Mouse (Mus musculus): ENCODE results near the gene Klk1b5.

DNA sequence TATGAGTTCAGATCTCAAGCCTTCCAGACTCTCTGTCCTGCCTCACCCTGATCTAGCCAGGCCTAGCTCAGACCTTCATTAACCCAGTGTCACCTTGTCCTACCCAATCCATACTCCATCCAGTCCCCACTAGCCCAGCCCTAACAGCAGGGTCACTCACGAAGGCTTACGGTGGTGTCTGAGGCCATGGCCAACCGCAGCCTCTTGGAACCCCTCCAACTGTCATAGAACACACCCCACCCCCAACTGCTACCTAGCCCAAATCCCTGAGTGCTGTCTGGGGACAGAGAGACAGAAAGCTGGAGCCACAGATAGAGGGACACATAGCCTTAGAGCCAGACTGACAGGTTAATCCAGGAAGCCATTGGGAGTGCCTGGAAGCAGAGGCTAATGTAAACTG, 20.2 kb downstream of the Klk1b5 start, which contains the start of gene Gm36864:
- TF ChIP-seq CTCF (conservative IDR thresholded peaks at IDR 0.05; ENCODE audit: insufficient read depth, insufficient read length, low read depth, low read length) (no peak), POLR2A (IDR thresholded peaks at IDR 0.05; ENCODE audit: low read depth, low read length) (no peak)
